In the genomic region with DNA sequence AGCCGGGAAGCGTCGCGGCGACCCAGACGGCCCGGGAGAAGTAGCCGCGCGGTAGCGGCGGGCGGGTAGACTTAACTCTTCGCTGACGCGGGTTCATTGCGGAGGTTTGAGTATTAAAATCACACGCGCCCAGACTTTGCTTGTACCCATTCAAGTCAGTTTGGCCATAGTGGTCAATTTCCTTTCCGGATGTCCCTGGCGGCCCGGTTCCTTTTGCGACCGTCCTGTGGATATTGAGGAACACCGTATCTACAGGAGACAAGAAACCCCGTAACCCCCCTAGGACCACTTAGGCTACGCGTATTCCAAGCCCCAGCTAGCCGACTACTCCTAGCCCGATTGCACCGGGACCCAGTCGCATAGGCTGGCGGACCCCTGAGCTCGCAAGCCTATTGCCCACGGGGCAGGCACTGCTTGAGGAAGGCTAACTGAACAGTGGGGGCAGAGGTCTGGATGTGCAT, we compare ENCODE assay signal across 8 mouse cellular contexts. TPM values are rescaled to one million over a fixed set of nuclear protein-coding genes. Genes with fewer than 3 reads are reported as not detected.
DNase-seq lines count a peak whose midpoint lies in the region; ATAC-seq and TF ChIP-seq lines count a peak whose summit lies in the region.

No protein-coding gene starts in this region.

- H3K36me3 ChIP-seq in kidney, adult 2 months (ENCODE audit: control insufficient read depth, insufficient read depth, low read length), result no peaks in the 10 kb centered on the region
- H3K36me3 ChIP-seq in embryonic facial prominence, embryonic 11.5 days (replicated peaks; ENCODE audit: control insufficient read depth, insufficient read depth, low read depth, low read length), result peaks cover under 1% of the 10 kb centered on the region; the same call in 1 of the 2 replicates
- H3K36me3 ChIP-seq in hindbrain, embryonic 13.5 days, result peaks cover 3% of the 10 kb centered on the region; the same call in 1 of the 2 replicates
- H3K36me3 ChIP-seq in liver, postnatal 0 days (replicated peaks; ENCODE audit: insufficient read depth, low read length), result peaks cover 17% of the 10 kb centered on the region

- WGBS in kidney, adult 2 months, result under 1% methylated on average over 35 of the region's 35 CpGs
- under 1% methylated on average over 35 of the region's 35 CpGs for WGBS in embryonic facial prominence, embryonic 11.5 days
- WGBS in hindbrain, embryonic 13.5 days, result under 1% methylated on average over 35 of the region's 35 CpGs
- 5% methylated on average over 35 of the region's 35 CpGs for WGBS in liver, postnatal 0 days (ENCODE audit: insufficient replicate concordance)

- peak overlapping the region; percentile 82 for H3K9ac ChIP-seq in embryonic facial prominence, embryonic 11.5 days (replicated peaks; ENCODE audit: low read length)
- H3K9ac ChIP-seq in hindbrain, embryonic 13.5 days, result peak overlapping the region; percentile 83
- peak overlapping the region; percentile 75 for H3K9ac ChIP-seq in liver, postnatal 0 days (replicated peaks)

- ATAC-seq in embryonic facial prominence, embryonic 11.5 days (replicated peaks; ENCODE audit: insufficient number of reproducible peaks, low FRiP score, low TSS enrichment, low read depth), result no peak
- ATAC-seq in hindbrain, embryonic 13.5 days (ENCODE audit: low FRiP score), result no peak; the same call in 1 of the 2 replicates
- ATAC-seq in liver, postnatal 0 days, result peak; percentile 0; the same call in 1 of the 2 replicates

- TF ChIP-seq POLR2A in kidney, adult 2 months (IDR thresholded peaks at IDR 0.05; ENCODE audit: low read depth, low read length), result no peak

- no peak for DNase-seq in kidney, adult 2 months
- DNase-seq in kidney, postnatal 25 days, result no peak
- peak; percentile 10 for DNase-seq in ES-CJ7 (ENCODE audit: low read depth, low spot score)
- DNase-seq in embryonic facial prominence, embryonic 11.5 days (ENCODE audit: low spot score), result peak; percentile 38
- DNase-seq in liver, postnatal 0 days, result no peak
- peak; percentile 41 to 77 for DNase-seq in spleen, postnatal 4 days (ENCODE audit: low spot score in 2 of 2)
- DNase-seq in left cerebral cortex, adult 11 months (ENCODE audit: low spot score), result no peak

- no peak for TF ChIP-seq CTCF in kidney, adult 2 months (conservative IDR thresholded peaks at IDR 0.05; ENCODE audit: insufficient read depth, insufficient read length, low read depth, low read length)
- no peak for TF ChIP-seq CTCF in liver, postnatal 0 days (IDR thresholded peaks at IDR 0.05; ENCODE audit: low read depth)

- H3K4me2 ChIP-seq in embryonic facial prominence, embryonic 11.5 days (ENCODE audit: low read depth, low read length), result peak overlapping the region; percentile 94
- H3K4me2 ChIP-seq in hindbrain, embryonic 13.5 days, result peak overlapping the region; percentile 98
- peak overlapping the region; percentile 98 for H3K4me2 ChIP-seq in liver, postnatal 0 days (ENCODE audit: low read depth, low read length)

- H3K27me3 ChIP-seq in kidney, adult 2 months (replicated peaks; ENCODE audit: control insufficient read depth, insufficient read depth, low read length), result no peaks in the 10 kb centered on the region
- H3K27me3 ChIP-seq in embryonic facial prominence, embryonic 11.5 days (ENCODE audit: control insufficient read depth, insufficient read depth, low read length), result peaks cover 6% of the 10 kb centered on the region
- H3K27me3 ChIP-seq in hindbrain, embryonic 13.5 days, result peaks cover 36% of the 10 kb centered on the region
- H3K27me3 ChIP-seq in liver, postnatal 0 days (ENCODE audit: insufficient read depth, low read length), result peaks cover 27% of the 10 kb centered on the region

- H3K9me3 ChIP-seq in embryonic facial prominence, embryonic 11.5 days (replicated peaks; ENCODE audit: control insufficient read depth, low read length), result no peaks in the 10 kb centered on the region
- H3K9me3 ChIP-seq in hindbrain, embryonic 13.5 days, result no peaks in the 10 kb centered on the region
- H3K9me3 ChIP-seq in liver, postnatal 0 days (ENCODE audit: low read length), result no peaks in the 10 kb centered on the region

- peaks cover 9% of the 10 kb centered on the region for H3K4me1 ChIP-seq in kidney, adult 2 months (ENCODE audit: control insufficient read depth, insufficient read depth, low read length)
- peaks cover 2% of the 10 kb centered on the region; the same call in 1 of the 2 replicates for H3K4me1 ChIP-seq in embryonic facial prominence, embryonic 11.5 days (ENCODE audit: control insufficient read depth, insufficient read depth, low read length)
- peaks cover 60% of the 10 kb centered on the region for H3K4me1 ChIP-seq in hindbrain, embryonic 13.5 days (replicated peaks)
- peaks cover 35% of the 10 kb centered on the region for H3K4me1 ChIP-seq in liver, postnatal 0 days (ENCODE audit: insufficient read depth)

- no peak for TF ChIP-seq EP300 in liver, postnatal 0 days (IDR thresholded peaks at IDR 0.05; ENCODE audit: low read depth)

- no peak overlapping the region; the same call in 1 of the 2 replicates for H3K27ac ChIP-seq in kidney, adult 2 months (ENCODE audit: insufficient read depth, low read depth, low read length)
- H3K27ac ChIP-seq in embryonic facial prominence, embryonic 11.5 days (replicated peaks; ENCODE audit: low read depth, low read length), result 0 out of 2 replicates have a peak overlapping the region, but pooled peaks have one; percentile 10
- peak overlapping the region; percentile 92 for H3K27ac ChIP-seq in hindbrain, embryonic 13.5 days
- H3K27ac ChIP-seq in liver, postnatal 0 days (ENCODE audit: low read depth), result peak overlapping the region; percentile 88

- peak overlapping the region; percentile 52 for H3K4me3 ChIP-seq in kidney, adult 2 months (ENCODE audit: insufficient read depth, low read depth, low read length)
- H3K4me3 ChIP-seq in embryonic facial prominence, embryonic 11.5 days (ENCODE audit: low read depth, low read length), result peak overlapping the region; percentile 67
- H3K4me3 ChIP-seq in hindbrain, embryonic 13.5 days, result peak overlapping the region; percentile 68
- peak overlapping the region; percentile 79 for H3K4me3 ChIP-seq in liver, postnatal 0 days (ENCODE audit: low read depth, low read length)

RNA-seq across cellular contexts. Expression of a gene that starts 0.8 kb away (rescaled TPM):
- polyA plus RNA-seq in kidney, adult 2 months (2012; rRNA removed), result 7.1 and 7.8 TPM in 2 replicates
- polyA plus RNA-seq in embryonic facial prominence, embryonic 11.5 days (2014; fragmentation: Nextera tagmentation; extraction: Ambion mirVana), result 20.2 and 24.5 TPM in 2 replicates
- 17.9 and 18.0 TPM in 2 replicates for polyA plus RNA-seq in hindbrain, embryonic 13.5 days (2015; fragmentation: Nextera tagmentation; extraction: Ambion mirVana)
- 6.4 and 6.5 TPM in 2 replicates for polyA plus RNA-seq in liver, postnatal 0 days (2015; fragmentation: Nextera tagmentation; extraction: Ambion mirVana)

Comparison
In these comparisons a context has a peak if more than half of its experiments do, and no peak if none do; other contexts are left out.
1. DNase-seq: peak in ES-CJ7 (single experiment), embryonic facial prominence, embryonic 11.5 days (single experiment) and spleen, postnatal 4 days (2 of 2); none in kidney, adult 2 months (single experiment), kidney, postnatal 25 days (0 of 2), liver, postnatal 0 days (single experiment) and left cerebral cortex, adult 11 months (single experiment).
2. Peak in every context shown above with its lines, with median percentiles within 50 percentile points of each other: H3K4me3 ChIP-seq, H3K4me2 ChIP-seq and H3K9ac ChIP-seq.